Mouse (Mus musculus): ENCODE measurements around the gene Il16. TPM values are rescaled to one million over a fixed set of nuclear protein-coding genes. Genes with fewer than 3 reads are reported as not detected.

The Il16 gene
- total RNA-seq, 2 experiments from 2014 or later: 18.6 to 66.4 TPM

GRCm38 (mm10) chr7:83695449-83696212 lies 49.9 kb downstream of the Il16 start:
- ATAC-seq (replicated peaks; ENCODE audit: poor library complexity): peak; percentile 69

- peak; percentile 50 for ATAC-seq (replicated peaks; ENCODE audit: poor library complexity)
Measured at GRCm38 (mm10) chr7:83682640-83683274, 62.8 kb downstream of the Il16 start.

GRCm38 (mm10) chr7:83678506-83678905 lies 67.0 kb downstream of the Il16 start:
- ATAC-seq (replicated peaks; ENCODE audit: poor library complexity): no peak

GRCm38 (mm10) chr7:83677296-83677695 lies 68.2 kb downstream of the Il16 start:
- peak; percentile 28; the same call in 1 of the 2 replicates for ATAC-seq (replicated peaks; ENCODE audit: poor library complexity)

- ATAC-seq (replicated peaks; ENCODE audit: poor library complexity): peak; percentile 89
Measured at GRCm38 (mm10) chr7:83675545-83676254, 69.8 kb downstream of the Il16 start.

- ATAC-seq (replicated peaks; ENCODE audit: poor library complexity): no peak
Measured at GRCm38 (mm10) chr7:83671573-83671972, 74.0 kb downstream of the Il16 start.

- ATAC-seq (replicated peaks; ENCODE audit: poor library complexity): peak; percentile 80
Measured at GRCm38 (mm10) chr7:83668724-83669123, 76.8 kb downstream of the Il16 start.

GRCm38 (mm10) chr7:83667936-83668645 lies 77.4 kb downstream of the Il16 start:
- ATAC-seq (replicated peaks; ENCODE audit: poor library complexity): peak; percentile 69

- no peak for ATAC-seq (replicated peaks; ENCODE audit: poor library complexity)
Measured at GRCm38 (mm10) chr7:83666087-83666595, 79.4 kb downstream of the Il16 start.

GRCm38 (mm10) chr7:83662711-83663375 lies 82.7 kb downstream of the Il16 start:
- ATAC-seq (replicated peaks; ENCODE audit: poor library complexity): no peak

- ATAC-seq (replicated peaks; ENCODE audit: poor library complexity): no peak
Measured at GRCm38 (mm10) chr7:83661763-83662162, 83.8 kb downstream of the Il16 start.

GRCm38 (mm10) chr7:83661031-83661430 lies 84.5 kb downstream of the Il16 start:
- no peak for ATAC-seq (replicated peaks; ENCODE audit: poor library complexity)

- ATAC-seq (replicated peaks; ENCODE audit: poor library complexity): no peak
Measured at GRCm38 (mm10) chr7:83660273-83660691, 85.2 kb downstream of the Il16 start.

GRCm38 (mm10) chr7:83659159-83660065 lies 86.1 kb downstream of the Il16 start:
- peak; percentile 73 for ATAC-seq (replicated peaks; ENCODE audit: poor library complexity)

GRCm38 (mm10) chr7:83658716-83659115 lies 86.8 kb downstream of the Il16 start:
- ATAC-seq (replicated peaks; ENCODE audit: poor library complexity): peak; percentile 15; the same call in 1 of the 2 replicates

GRCm38 (mm10) chr7:83654938-83655630 lies 90.4 kb downstream of the Il16 start:
- peak; percentile 61 for ATAC-seq (replicated peaks; ENCODE audit: poor library complexity)

GRCm38 (mm10) chr7:83654196-83654595 lies 91.3 kb downstream of the Il16 start:
- no peak for ATAC-seq (replicated peaks; ENCODE audit: poor library complexity)

- peak; percentile 36 for ATAC-seq (replicated peaks; ENCODE audit: poor library complexity)
Measured at GRCm38 (mm10) chr7:83653605-83654051, 91.9 kb downstream of the Il16 start.
